Mouse (Mus musculus) spleen, adult 2 months (tissue): Measurements from ENCODE around the gene Mid2.

Experiments used
- CTCF ChIP-seq: fragments of 200-500 bp; IDR thresholded peaks from 2 replicates; pipeline ENCODE4 v1.5.1; 2011; ENCODE audit warnings: mild to moderate bottlenecking, inconsistent platforms; ENCODE audit not compliant: insufficient read depth, insufficient read length, insufficient replicate concordance; ENCODE audit errors: extremely low read depth
- POLR2A ChIP-seq: fragments of 200-500 bp; IDR thresholded peaks from 2 replicates; pipeline ENCODE4 v1.6.1; 2011; ENCODE audit warnings: low read depth, low read length, inconsistent platforms

DNA sequence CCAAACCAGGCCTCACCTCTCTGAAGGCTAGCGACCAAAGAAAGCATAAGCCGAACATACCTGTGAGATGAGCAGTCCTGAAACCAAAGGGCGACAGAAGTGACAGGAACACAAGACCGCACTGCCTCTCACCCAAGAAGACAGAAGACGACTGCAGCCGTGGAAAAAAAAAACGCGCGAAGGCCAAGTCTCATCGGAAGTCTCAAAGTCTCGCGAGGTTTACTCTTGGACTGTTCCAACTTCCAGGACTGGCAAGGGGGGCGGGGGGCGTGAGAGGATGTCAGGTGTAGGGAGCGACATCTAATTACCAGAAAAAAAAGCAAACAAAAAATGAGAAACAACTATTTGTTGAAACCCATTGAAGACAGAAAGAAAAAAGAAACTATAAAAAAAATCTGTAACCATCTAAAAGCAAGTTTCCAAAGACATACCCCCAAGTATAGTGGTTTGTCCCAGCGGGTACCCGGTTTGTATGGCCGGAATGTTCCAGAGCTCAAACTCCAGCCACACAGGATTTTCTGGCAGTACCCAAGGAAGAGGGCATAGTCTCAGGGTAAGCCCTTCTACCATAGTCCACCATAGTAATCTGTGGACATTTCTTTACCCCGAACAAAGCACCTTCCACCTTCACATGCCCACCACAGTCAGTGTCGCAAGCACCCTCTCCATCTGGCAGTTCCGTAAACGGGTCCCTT lies 149.1 kb downstream of the Mid2 start, which contains the start of gene Tex13b:
- no peak for TF ChIP-seq CTCF
- no peak for TF ChIP-seq POLR2A
